Mouse (Mus musculus) bone marrow macrophage, adult 2 months (primary cell): ENCODE results near the gene Rab40c. TPM values are rescaled to one million over a fixed set of nuclear protein-coding genes. Genes with fewer than 3 reads are reported as not detected.

ENCODE experiments used
- H3K27ac ChIP-seq: 2 replicates; pipeline ENCODE4 v1.5.1; 2012; ENCODE audit warnings: low read depth, low read length; ENCODE audit not compliant: insufficient read depth
- H3K4me1 ChIP-seq: 2 replicates; pipeline ENCODE4 v1.6.1; 2012; ENCODE audit warnings: low read length; ENCODE audit not compliant: control insufficient read depth, insufficient read depth
- H3K4me3 ChIP-seq: 2 replicates; pipeline ENCODE4 v1.5.1; 2012; ENCODE audit warnings: mild to moderate bottlenecking, low read length, moderate library complexity; ENCODE audit not compliant: insufficient read depth
- CTCF ChIP-seq: IDR thresholded peaks from 2 replicates; pipeline ENCODE4 v1.5.1; 2012; ENCODE audit warnings: low read depth, mild to moderate bottlenecking, low read length, moderate library complexity
- POLR2A ChIP-seq: IDR thresholded peaks from 2 replicates; pipeline ENCODE4 v1.6.1; 2012; ENCODE audit warnings: mild to moderate bottlenecking, low read depth, low read length, borderline replicate concordance
- polyA plus RNA-seq: library from polyadenylated mRNA; stranded (reverse); fragments of >200 nt; gene quantifications from 2 replicates; pipeline ENCODE4 v1.2.4, GENCODE M21; 2012; ENCODE audit not compliant: missing spikeins, insufficient read depth, insufficient read length

Gene Rab40c
- polyA plus RNA-seq, 1 experiment = 32.8 TPM

GRCm38 (mm10) chr17:25903061-25903460, 16.5 kb downstream of the Rab40c start:
- Histone ChIP-seq H3K4me3 (no peak overlapping the region), H3K4me1 (peaks cover 26% of the 10 kb centered on the region), H3K27ac (no peak overlapping the region)
- TF ChIP-seq CTCF (no peak), POLR2A (no peak)

GRCm38 (mm10) chr17:25900193-25900592, 19.3 kb downstream of the Rab40c start:
- TF ChIP-seq POLR2A = no peak
- TF ChIP-seq CTCF = no peak
- H3K4me1 ChIP-seq = peaks cover 43% of the 10 kb centered on the region
- H3K4me3 ChIP-seq = no peak overlapping the region
- no peak overlapping the region for H3K27ac ChIP-seq

GRCm38 (mm10) chr17:25895891-25896290, 23.6 kb downstream of the Rab40c start:
- H3K4me3 ChIP-seq = no peak overlapping the region
- TF ChIP-seq POLR2A (no peak), CTCF (no peak)
- H3K4me1 ChIP-seq = peaks cover 35% of the 10 kb centered on the region
- H3K27ac ChIP-seq = no peak overlapping the region

GRCm38 (mm10) chr17:25895415-25895814, 24.1 kb downstream of the Rab40c start:
- Histone ChIP-seq H3K4me3 (no peak overlapping the region), H3K27ac (no peak overlapping the region), H3K4me1 (peaks cover 35% of the 10 kb centered on the region)
- TF ChIP-seq POLR2A (no peak), CTCF (no peak)

- Histone ChIP-seq H3K4me1 (peaks cover 27% of the 10 kb centered on the region), H3K4me3 (no peak overlapping the region), H3K27ac (no peak overlapping the region)
- TF ChIP-seq CTCF (peak; percentile 53), POLR2A (no peak)
Observed at GRCm38 (mm10) chr17:25893975-25894617, 25.4 kb downstream of the Rab40c start.

GRCm38 (mm10) chr17:25888837-25889236, 30.7 kb downstream of the Rab40c start:
- Histone ChIP-seq H3K27ac (no peak overlapping the region), H3K4me3 (no peak overlapping the region), H3K4me1 (no peaks in the 10 kb centered on the region)
- no peak for TF ChIP-seq CTCF

GRCm38 (mm10) chr17:25887467-25887866, 32.1 kb downstream of the Rab40c start:
- Histone ChIP-seq H3K4me3 (no peak overlapping the region), H3K4me1 (no peaks in the 10 kb centered on the region), H3K27ac (no peak overlapping the region)
- TF ChIP-seq POLR2A = no peak
- TF ChIP-seq CTCF = no peak

- H3K27ac ChIP-seq = no peak overlapping the region
- H3K4me3 ChIP-seq = no peak overlapping the region
- no peak for TF ChIP-seq POLR2A
- TF ChIP-seq CTCF = no peak
- no peaks in the 10 kb centered on the region for H3K4me1 ChIP-seq
Observed at GRCm38 (mm10) chr17:25886806-25887205, 32.7 kb downstream of the Rab40c start.

- H3K27ac ChIP-seq = no peak overlapping the region
- no peak for TF ChIP-seq CTCF
- no peak overlapping the region for H3K4me3 ChIP-seq
- no peaks in the 10 kb centered on the region for H3K4me1 ChIP-seq
Observed at GRCm38 (mm10) chr17:25885636-25886035, 33.9 kb downstream of the Rab40c start.

- no peaks in the 10 kb centered on the region for H3K4me1 ChIP-seq
- H3K4me3 ChIP-seq = no peak overlapping the region
- H3K27ac ChIP-seq = no peak overlapping the region
- TF ChIP-seq CTCF = no peak
- no peak for TF ChIP-seq POLR2A
Observed at GRCm38 (mm10) chr17:25883824-25884223, 35.7 kb downstream of the Rab40c start.

GRCm38 (mm10) chr17:25883268-25883667, 36.3 kb downstream of the Rab40c start:
- no peak overlapping the region for H3K4me3 ChIP-seq
- no peaks in the 10 kb centered on the region for H3K4me1 ChIP-seq
- H3K27ac ChIP-seq = no peak overlapping the region
- TF ChIP-seq CTCF = no peak
- no peak for TF ChIP-seq POLR2A
